Mouse (Mus musculus) CH12.LX (cell line): ENCODE results near the gene Stau1. TPM values are rescaled to one million over a fixed set of nuclear protein-coding genes. Genes with fewer than 3 reads are reported as not detected.

Source experiments
- DNase-seq: peaks from one replicate; pipeline ENCODE4 v3.0.0-alpha.2; 2013; ENCODE audit errors: extremely low read depth
- H3K27ac ChIP-seq: 2 replicates; pipeline ENCODE4 v1.5.1; 2012; ENCODE audit warnings: low read depth, mild to moderate bottlenecking, control low read depth, moderate library complexity; ENCODE audit not compliant: insufficient read depth
- H3K27me3 ChIP-seq: replicated peaks from 2 replicates; pipeline ENCODE3; 2012; ENCODE audit warnings: inconsistent platforms
- H3K36me3 ChIP-seq, 2 experiments: replicated peaks in 1 of 2; 2 replicates each; pipeline versions ENCODE3 to v1.6.1; 2012; ENCODE audit warnings: inconsistent platforms in 1 of 2, low read length in 1 of 2, mild to moderate bottlenecking in 1 of 2, mixed read lengths in 1 of 2, moderate library complexity in 1 of 2; ENCODE audit not compliant: control insufficient read depth in 1 of 2, insufficient read depth in 1 of 2
- H3K4me1 ChIP-seq, 2 experiments: 2 replicates each; pipeline ENCODE4 v1.6.1; 2012; ENCODE audit warnings: inconsistent platforms in 1 of 2, moderate library complexity in 1 of 2; ENCODE audit not compliant: insufficient read depth in 2 of 2, control insufficient read depth in 1 of 2
- H3K4me2 ChIP-seq: 2 replicates; pipeline ENCODE4 v1.6.1; 2012; ENCODE audit warnings: low read depth, mild to moderate bottlenecking, control low read depth; ENCODE audit not compliant: poor library complexity, insufficient read depth, severe bottlenecking
- H3K4me3 ChIP-seq, 3 experiments: fragments of 150-350 bp in 1 of 3; sonication (generic) in 1 of 3; replicated peaks in 1 of 3; 2 replicates each; pipeline versions ENCODE3 to v1.5.1; 2011 to 2012; ENCODE audit warnings: low read depth in 2 of 3, low read length in 2 of 3, mild to moderate bottlenecking in 2 of 3, moderate library complexity in 2 of 3, control low read depth in 1 of 3, improper control_type of control experiment in 1 of 3, inconsistent platforms in 1 of 3, mixed read lengths in 1 of 3; ENCODE audit not compliant: poor library complexity in 1 of 3
- H3K79me2 ChIP-seq: replicated peaks from 2 replicates; pipeline ENCODE4 v1.6.1; 2012; ENCODE audit warnings: mild to moderate bottlenecking, moderate library complexity; ENCODE audit not compliant: control insufficient read depth, poor library complexity, insufficient read depth, severe bottlenecking; ENCODE audit errors: extremely low read depth
- H3K9ac ChIP-seq: 2 replicates; pipeline ENCODE4 v1.6.1; 2012; ENCODE audit warnings: low read depth, mild to moderate bottlenecking, control low read depth, moderate library complexity; ENCODE audit not compliant: insufficient read depth
- H3K9me3 ChIP-seq: replicated peaks from 2 replicates; pipeline ENCODE3; 2012; ENCODE audit warnings: low read length, inconsistent platforms, mixed read lengths
- BHLHE40 ChIP-seq: IDR thresholded peaks from 2 replicates; pipeline ENCODE4 v1.6.1; 2011; ENCODE audit warnings: mild to moderate bottlenecking, low read depth, low read length, improper control_type of control experiment
- CHD1 ChIP-seq: IDR thresholded peaks from 2 replicates; pipeline ENCODE4 v1.6.1; 2012; ENCODE audit warnings: low read depth, low read length, improper control_type of control experiment, inconsistent platforms
- CHD2 ChIP-seq: IDR thresholded peaks from 2 replicates; pipeline ENCODE4 v1.6.1; 2011; ENCODE audit warnings: low read length, improper control_type of control experiment
- CTCF ChIP-seq, 2 experiments: IDR thresholded peaks in 1 of 2; conservative IDR thresholded peaks in 1 of 2; 2 replicates each; pipeline ENCODE4 v1.5.1; 2011 to 2012; ENCODE audit warnings: low read depth in 2 of 2, low read length in 2 of 2, improper control_type of control experiment in 1 of 2, inconsistent platforms in 1 of 2, mild to moderate bottlenecking in 1 of 2, moderate library complexity in 1 of 2
- E2F4 ChIP-seq: IDR thresholded peaks from 2 replicates; pipeline ENCODE4 v1.6.1; 2011; ENCODE audit warnings: low read depth, low read length, improper control_type of control experiment; ENCODE audit not compliant: insufficient replicate concordance
- ELF1 ChIP-seq: IDR thresholded peaks from 2 replicates; pipeline ENCODE4 v1.6.1; 2014; ENCODE audit warnings: low read depth, mild to moderate bottlenecking, inconsistent platforms, low read length, improper control_type of control experiment
- EP300 ChIP-seq: IDR thresholded peaks from 2 replicates; pipeline ENCODE4 v1.6.1; 2011; ENCODE audit warnings: low read length, improper control_type of control experiment
- ETS1 ChIP-seq: conservative IDR thresholded peaks from 2 replicates; pipeline ENCODE4 v1.6.1; 2012; ENCODE audit warnings: low read depth, mild to moderate bottlenecking, inconsistent platforms, low read length, improper control_type of control experiment, moderate library complexity
- GABPA ChIP-seq: IDR thresholded peaks from 2 replicates; pipeline ENCODE4 v1.6.1; 2012; ENCODE audit warnings: low read depth, low read length, improper control_type of control experiment, inconsistent platforms; ENCODE audit not compliant: insufficient replicate concordance
- HCFC1 ChIP-seq: IDR thresholded peaks from 2 replicates; pipeline ENCODE4 v1.6.1; 2012; ENCODE audit warnings: low read depth, mild to moderate bottlenecking, inconsistent platforms, low read length, improper control_type of control experiment
- IRF4 ChIP-seq: IDR thresholded peaks from 2 replicates; pipeline ENCODE4 v1.6.1; 2014; ENCODE audit warnings: low read depth, mild to moderate bottlenecking, inconsistent platforms, low read length, improper control_type of control experiment
- JUN ChIP-seq: IDR thresholded peaks from 2 replicates; pipeline ENCODE4 v1.6.1; 2011; ENCODE audit warnings: low read depth, mild to moderate bottlenecking, low read length, improper control_type of control experiment, moderate library complexity; ENCODE audit not compliant: insufficient read depth
- JUND ChIP-seq: conservative IDR thresholded peaks from 2 replicates; pipeline ENCODE4 v1.6.1; 2011; ENCODE audit warnings: low read depth, low read length, improper control_type of control experiment
- KAT2A ChIP-seq: IDR thresholded peaks from 2 replicates; pipeline ENCODE4 v1.6.1; 2012; ENCODE audit warnings: low read length, improper control_type of control experiment, inconsistent platforms; ENCODE audit not compliant: insufficient replicate concordance
- MAFK ChIP-seq: IDR thresholded peaks from 2 replicates; pipeline ENCODE4 v1.6.1; 2011; ENCODE audit warnings: low read length, improper control_type of control experiment; ENCODE audit not compliant: insufficient replicate concordance
- MAX ChIP-seq: IDR thresholded peaks from 2 replicates; pipeline ENCODE4 v1.6.1; 2011; ENCODE audit warnings: low read length, improper control_type of control experiment
- MAZ ChIP-seq: IDR thresholded peaks from 2 replicates; pipeline ENCODE4 v1.6.1; 2012; ENCODE audit warnings: low read depth, mild to moderate bottlenecking, inconsistent platforms, low read length, improper control_type of control experiment, moderate library complexity
- MEF2A ChIP-seq: IDR thresholded peaks from 2 replicates; pipeline ENCODE4 v1.6.1; 2014; ENCODE audit warnings: low read depth, mild to moderate bottlenecking, inconsistent platforms, low read length, improper control_type of control experiment, borderline replicate concordance
- MXI1 ChIP-seq: IDR thresholded peaks from 2 replicates; pipeline ENCODE4 v1.6.1; 2011; ENCODE audit warnings: mild to moderate bottlenecking, low read depth, low read length, improper control_type of control experiment
- MYC ChIP-seq: IDR thresholded peaks from 2 replicates; pipeline ENCODE4 v1.6.1; 2011; ENCODE audit warnings: low read depth, mild to moderate bottlenecking, improper control_type of control experiment, low read length
- NELFE ChIP-seq: IDR thresholded peaks from 2 replicates; pipeline ENCODE4 v1.6.1; 2011; ENCODE audit warnings: low read depth, low read length, improper control_type of control experiment
- NRF1 ChIP-seq: IDR thresholded peaks from 2 replicates; pipeline ENCODE4 v1.6.1; 2014; ENCODE audit warnings: low read depth, mild to moderate bottlenecking, inconsistent platforms, low read length, improper control_type of control experiment, moderate library complexity
- PAX5 ChIP-seq: IDR thresholded peaks from 2 replicates; pipeline ENCODE4 v1.6.1; 2012; ENCODE audit warnings: low read length, inconsistent platforms, mixed read lengths
- POLR2A ChIP-seq: IDR thresholded peaks from 2 replicates; pipeline ENCODE4 v1.6.1; 2011; ENCODE audit warnings: low read depth, mild to moderate bottlenecking, improper control_type of control experiment, low read length
- POLR2AphosphoS2 ChIP-seq: IDR thresholded peaks from 2 replicates; pipeline ENCODE4 v1.6.1; 2011; ENCODE audit warnings: low read depth, low read length, improper control_type of control experiment
- RAD21 ChIP-seq: IDR thresholded peaks from 2 replicates; pipeline ENCODE4 v1.6.1; 2011; ENCODE audit warnings: low read depth, mild to moderate bottlenecking, low read length, improper control_type of control experiment, moderate library complexity
- RCOR1 ChIP-seq: conservative IDR thresholded peaks from 2 replicates; pipeline ENCODE4 v1.6.1; 2012; ENCODE audit warnings: low read depth, mild to moderate bottlenecking, inconsistent platforms, low read length, improper control_type of control experiment
- SIN3A ChIP-seq: IDR thresholded peaks from 2 replicates; pipeline ENCODE4 v1.6.1; 2012; ENCODE audit warnings: low read length, improper control_type of control experiment, inconsistent platforms
- SMC3 ChIP-seq: IDR thresholded peaks from 2 replicates; pipeline ENCODE4 v1.6.1; 2011; ENCODE audit warnings: low read depth, low read length, improper control_type of control experiment
- TBP ChIP-seq: conservative IDR thresholded peaks from 2 replicates; pipeline ENCODE4 v1.6.1; 2011; ENCODE audit warnings: low read depth, low read length, improper control_type of control experiment
- TCF12 ChIP-seq: IDR thresholded peaks from 2 replicates; pipeline ENCODE4 v1.6.1; 2014; ENCODE audit warnings: low read depth, mild to moderate bottlenecking, inconsistent platforms, low read length, improper control_type of control experiment
- UBTF ChIP-seq: IDR thresholded peaks from 2 replicates; pipeline ENCODE4 v1.6.1; 2012; ENCODE audit warnings: low read depth, mild to moderate bottlenecking, inconsistent platforms, low read length, improper control_type of control experiment, moderate library complexity
- USF1 ChIP-seq: IDR thresholded peaks from 2 replicates; pipeline ENCODE4 v1.6.1; 2014; ENCODE audit warnings: low read depth, mild to moderate bottlenecking, inconsistent platforms, low read length, improper control_type of control experiment
- USF2 ChIP-seq: conservative IDR thresholded peaks from 2 replicates; pipeline ENCODE4 v1.6.1; 2011; ENCODE audit warnings: low read depth, low read length, improper control_type of control experiment
- ZC3H11A ChIP-seq: IDR thresholded peaks from 2 replicates; pipeline ENCODE4 v1.6.1; 2012; ENCODE audit warnings: low read depth, mild to moderate bottlenecking, inconsistent platforms, low read length, improper control_type of control experiment
- ZKSCAN1 ChIP-seq: IDR thresholded peaks from 2 replicates; pipeline ENCODE4 v1.6.1; 2012; ENCODE audit warnings: low read depth, inconsistent platforms, low read length, improper control_type of control experiment, borderline replicate concordance
- ZMIZ1 ChIP-seq: IDR thresholded peaks from 2 replicates; pipeline ENCODE4 v1.6.1; 2012; ENCODE audit warnings: low read depth, mild to moderate bottlenecking, inconsistent platforms, low read length, improper control_type of control experiment
- ZNF384 ChIP-seq: IDR thresholded peaks from 2 replicates; pipeline ENCODE4 v1.6.1; 2012; ENCODE audit warnings: low read depth, low read length, improper control_type of control experiment, inconsistent platforms
- dilution Hi-C: fragments of 300-500 bp; cut with MboI; formaldehyde crosslinking; loops from 2 replicates; pipeline ENCODE4 v1.14.3; 2020; ENCODE audit warnings: low sequenced_read_pairs; ENCODE audit not compliant: extremely low pct_unique_long_range_greater_than_20kb, extremely low pct_ligation_motif_present
- in situ Hi-C: fragments of 300-500 bp; cut with MboI; formaldehyde crosslinking; loops from 3 replicates; pipeline ENCODE4 v1.14.3; 2019; ENCODE audit warnings: low sequenced_read_pairs, low pct_ligation_motif_present, low pct_unique_long_range_greater_than_20kb, mixed read lengths
- polyA plus RNA-seq: library from polyadenylated mRNA; unstranded; fragments of >175 nt; gene quantifications from 2 replicates; pipeline ENCODE4 v1.2.1, GENCODE M21; 2012; ENCODE audit warnings: low read depth; ENCODE audit not compliant: insufficient read length
- total RNA-seq, 2 experiments: library from RNA; depleted of rRNA; stranded (reverse); fragments of 300-350 nt in 1 of 2; fragments of >200 nt in 1 of 2; gene quantifications; 2 replicates each; pipeline ENCODE4 v1.2.3; 2012 to 2014

Stau1 gene
- total and polyA plus RNA-seq, 3 experiments, result 8.0 to 36.2 (median 10.3) TPM

- H3K9ac ChIP-seq, result no peak overlapping the region
- H3K4me1 ChIP-seq, result peaks cover 17 to 85% of the 10 kb centered on the region in 2 experiments
- in situ Hi-C loops, result no loop called here
- peak; percentile 71; the same call in 1 of the 2 replicates for TF ChIP-seq SIN3A
- no peak for TF ChIP-seq USF1
- TF ChIP-seq TCF12, result no peak
- peak; percentile 47; the same call in 1 of the 2 replicates for TF ChIP-seq ZNF384
- no peak for TF ChIP-seq ELF1
- no peak for TF ChIP-seq POLR2A
- no peak for TF ChIP-seq ZC3H11A
- TF ChIP-seq POLR2AphosphoS2, result no peak
- TF ChIP-seq CTCF (conservative IDR thresholded peaks at IDR 0.05 in 1 of 2, IDR thresholded peaks at IDR 0.05 in 1 of 2; ENCODE audit: low read depth in 2 of 2, low read length in 2 of 2), result no peak
- no peak for TF ChIP-seq ZKSCAN1
- no peak for TF ChIP-seq TBP
- TF ChIP-seq JUND, result peak; percentile 83
- TF ChIP-seq NRF1, result no peak
- no peak for TF ChIP-seq PAX5
- peak; percentile 59; the same call in 1 of the 2 replicates for TF ChIP-seq MEF2A
- no peak for TF ChIP-seq HCFC1
- TF ChIP-seq EP300, result peak; percentile 75
- TF ChIP-seq MYC, result no peak
- no peak for TF ChIP-seq MAFK
- 0 out of 2 replicates have a peak, but pooled peaks have one; percentile 17 for TF ChIP-seq MAZ
- TF ChIP-seq SMC3, result no peak
- peak; percentile 63 for TF ChIP-seq ETS1
- no peak for TF ChIP-seq USF2
- TF ChIP-seq GABPA, result no peak
- peak; percentile 60 for TF ChIP-seq JUN
- TF ChIP-seq BHLHE40, result no peak
- TF ChIP-seq E2F4, result no peak
- TF ChIP-seq RCOR1, result no peak
- peak; percentile 92 for TF ChIP-seq IRF4
- no peak for TF ChIP-seq NELFE
- no peak for TF ChIP-seq CHD1
- TF ChIP-seq MAX, result no peak
- TF ChIP-seq RAD21, result no peak
- TF ChIP-seq ZMIZ1, result no peak
- no peak for TF ChIP-seq CHD2
- TF ChIP-seq UBTF, result no peak
- no peak; the same call in 1 of the 2 replicates for TF ChIP-seq MXI1
- no peak for TF ChIP-seq KAT2A
- peaks cover 0 to 2% of the 10 kb centered on the region in 2 experiments for H3K36me3 ChIP-seq
- H3K9me3 ChIP-seq, result no peaks in the 10 kb centered on the region
- no peak overlapping the region for H3K4me3 ChIP-seq
- no peak overlapping the region for H3K27ac ChIP-seq
- dilution Hi-C loops, result no loop called here
- peak; percentile 56 for DNase-seq
- H3K79me2 ChIP-seq, result peaks cover 47% of the 10 kb centered on the region
- no peak overlapping the region for H3K4me2 ChIP-seq
- no peaks in the 10 kb centered on the region for H3K27me3 ChIP-seq
These were observed 22.9 kb downstream of the Stau1 start for GRCm38 (mm10) chr2:166973153-166973552.
